Mouse (Mus musculus) retina, postnatal 7 days (tissue): ENCODE data around the gene Cd8b1.

Experiments used
- DNase-seq: peaks from one replicate; pipeline ENCODE4 v3.0.0-alpha.2; 2012; ENCODE audit warnings: low read depth, low spot score

Cd8b1 gene

GRCm38 (mm10) chr6:71348006-71348405, 25.4 kb downstream of the Cd8b1 start:
- DNase-seq: no peak

- DNase-seq: no peak
These were observed 28.6 kb downstream of the Cd8b1 start for GRCm38 (mm10) chr6:71351201-71351600.

- DNase-seq: no peak
These were observed 29.6 kb downstream of the Cd8b1 start for GRCm38 (mm10) chr6:71352201-71352600.

GRCm38 (mm10) chr6:71352866-71353427, 30.4 kb downstream of the Cd8b1 start:
- no peak for DNase-seq

GRCm38 (mm10) chr6:71353722-71354121, 31.1 kb downstream of the Cd8b1 start:
- DNase-seq: no peak

GRCm38 (mm10) chr6:71357493-71357892, 34.9 kb downstream of the Cd8b1 start:
- DNase-seq: no peak

GRCm38 (mm10) chr6:71360221-71360620, 37.6 kb downstream of the Cd8b1 start:
- no peak for DNase-seq

- no peak for DNase-seq
These were observed 38.2 kb downstream of the Cd8b1 start for GRCm38 (mm10) chr6:71360751-71361150.

GRCm38 (mm10) chr6:71361156-71361670, 38.6 kb downstream of the Cd8b1 start:
- DNase-seq: no peak

GRCm38 (mm10) chr6:71363995-71364394, 41.4 kb downstream of the Cd8b1 start:
- no peak for DNase-seq

- DNase-seq: no peak
These were observed 46.8 kb downstream of the Cd8b1 start for GRCm38 (mm10) chr6:71369416-71369815.

- DNase-seq: no peak
These were observed 48.6 kb downstream of the Cd8b1 start for GRCm38 (mm10) chr6:71371085-71371605.

GRCm38 (mm10) chr6:71372041-71372720, 49.6 kb downstream of the Cd8b1 start:
- no peak for DNase-seq

GRCm38 (mm10) chr6:71373249-71373775, 50.7 kb downstream of the Cd8b1 start, which contains the start of gene Cd8a:
Cd8a (plus strand) TSS chr6:71373427.
- no peak for DNase-seq

GRCm38 (mm10) chr6:71374311-71374829, 51.8 kb downstream of the Cd8b1 start:
- DNase-seq: no peak

GRCm38 (mm10) chr6:71374921-71375320, 52.3 kb downstream of the Cd8b1 start:
- no peak for DNase-seq

GRCm38 (mm10) chr6:71376711-71377110, 54.1 kb downstream of the Cd8b1 start:
- no peak for DNase-seq

- no peak for DNase-seq
These were observed 59.1 kb downstream of the Cd8b1 start for GRCm38 (mm10) chr6:71381654-71382053.
